Mouse (Mus musculus) MEL (cell line): ENCODE results near the gene Fbf1.

Experiments used
- CTCF ChIP-seq, 3 experiments: IDR thresholded peaks in 2 of 3; conservative IDR thresholded peaks in 1 of 3; 2 replicates each; pipeline ENCODE4 v1.5.1; 2011 to 2012; ENCODE audit warnings: low read length in 3 of 3, low read depth in 2 of 3, mild to moderate bottlenecking in 2 of 3, improper control_type of control experiment in 1 of 3, inconsistent platforms in 1 of 3, mixed read lengths in 1 of 3, moderate library complexity in 1 of 3; ENCODE audit not compliant: control insufficient read depth in 1 of 3, insufficient read depth in 1 of 3, poor library complexity in 1 of 3, severe bottlenecking in 1 of 3
- ETS1 ChIP-seq: IDR thresholded peaks from 2 replicates; pipeline ENCODE4 v1.6.1; 2012; ENCODE audit warnings: low read depth, mild to moderate bottlenecking, inconsistent platforms, low read length, improper control_type of control experiment, moderate library complexity
- GATA1 ChIP-seq: IDR thresholded peaks from 2 replicates; pipeline ENCODE4 v1.6.1; 2011; ENCODE audit warnings: low read depth, low read length, improper control_type of control experiment
- MAFK ChIP-seq: IDR thresholded peaks from 2 replicates; pipeline ENCODE4 v1.6.1; 2011; ENCODE audit warnings: low read depth, mild to moderate bottlenecking, low read length, improper control_type of control experiment, borderline replicate concordance
- MAZ ChIP-seq: IDR thresholded peaks from 2 replicates; pipeline ENCODE4 v1.6.1; 2012; ENCODE audit warnings: low read depth, mild to moderate bottlenecking, inconsistent platforms, low read length, improper control_type of control experiment
- POLR2A ChIP-seq, 2 experiments: IDR thresholded peaks; 2 replicates each; pipeline ENCODE4 v1.6.1; 2011 to 2012; ENCODE audit warnings: low read length in 2 of 2, mild to moderate bottlenecking in 2 of 2, control low read depth in 1 of 2, improper control_type of control experiment in 1 of 2, low read depth in 1 of 2, moderate library complexity in 1 of 2; ENCODE audit not compliant: control insufficient read depth in 1 of 2, insufficient read depth in 1 of 2, poor library complexity in 1 of 2
- TBP ChIP-seq: IDR thresholded peaks from 2 replicates; pipeline ENCODE4 v1.8.0; 2011; ENCODE audit warnings: low read depth, low read length, improper control_type of control experiment

DNA sequence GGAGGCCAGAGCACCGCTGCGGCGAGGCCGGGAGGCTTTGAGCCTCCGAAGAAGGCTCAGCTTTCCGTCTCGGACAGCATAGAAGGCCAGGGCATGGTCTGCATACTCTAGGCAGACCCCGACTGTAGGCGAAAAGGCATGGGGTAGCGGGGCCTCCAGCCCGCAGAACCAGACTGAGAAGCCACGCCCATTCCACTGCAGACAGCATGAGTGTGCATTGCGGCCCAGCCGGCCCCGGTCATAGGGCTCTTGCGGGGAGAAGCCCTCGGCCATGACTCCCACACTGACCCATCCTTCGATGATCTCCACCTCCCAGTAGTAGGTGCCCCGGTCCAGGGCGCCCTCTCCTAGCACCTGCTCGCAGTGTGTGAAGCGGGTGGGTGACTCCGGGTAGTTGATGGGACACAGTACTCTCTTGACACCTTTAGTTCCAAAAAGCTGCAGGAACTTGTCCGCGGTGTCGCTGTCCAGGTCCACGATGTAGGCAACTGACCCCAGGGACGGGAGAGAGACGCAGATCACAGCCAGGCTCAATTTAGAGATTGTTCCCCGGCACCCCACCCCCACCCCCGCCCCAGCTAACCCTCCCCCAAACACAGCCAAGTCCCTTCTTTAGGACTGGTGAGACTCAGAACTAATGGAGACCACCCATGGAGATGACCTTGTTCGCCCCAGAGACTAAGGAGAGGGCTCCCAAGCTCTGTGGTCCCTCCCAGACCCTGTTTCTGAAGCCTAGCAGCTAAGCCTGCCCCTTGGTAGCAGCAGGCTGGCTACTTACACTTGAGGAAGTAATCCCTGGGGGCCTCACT, 61.6 kb downstream of the Fbf1 start:
- TF ChIP-seq GATA1 (no peak), MAFK (no peak), TBP (no peak), MAZ (no peak), POLR2A (IDR thresholded peaks at IDR 0.05; ENCODE audit: control insufficient read depth in 1 of 2, insufficient read depth in 1 of 2, low read depth in 1 of 2, low read length in 2 of 2, poor library complexity in 1 of 2) (no peak), CTCF (IDR thresholded peaks at IDR 0.05 in 2 of 3, conservative IDR thresholded peaks at IDR 0.05 in 1 of 3; ENCODE audit: control insufficient read depth in 1 of 3, insufficient read depth in 1 of 3, low read depth in 2 of 3, low read length in 3 of 3, poor library complexity in 1 of 3, severe bottlenecking in 1 of 3) (no peak), ETS1 (no peak)
